21 mouse cellular contexts compared by ENCODE assay signal in genomic region chr10:23120437-23120836, GRCm38 (mm10).
"Had no signal": no experiment of that assay in that cellular context is flagged by ENCODE, and none has a peak within 500 bp of the region (broad histone marks: within the 10 kb centered on the region; RNA-seq: fewer than 3 reads in every experiment).

No protein-coding gene starts in this region.

- H3K36me3 ChIP-seq: lung, embryonic 15.5 days; midbrain, embryonic 13.5 days; midbrain, embryonic 15.5 days; neural tube, embryonic 13.5 days; neural tube, embryonic 15.5 days had no signal

- H3K9me3 ChIP-seq: lung, embryonic 15.5 days; megakaryocyte, embryonic 14.5 days; midbrain, embryonic 13.5 days; midbrain, embryonic 15.5 days; neural tube, embryonic 13.5 days; neural tube, embryonic 15.5 days had no signal

- H3K4me1 ChIP-seq: lung, embryonic 15.5 days; midbrain, embryonic 13.5 days; midbrain, embryonic 15.5 days; neural tube, embryonic 13.5 days; neural tube, embryonic 15.5 days had no signal

- H3K4me2 ChIP-seq: lung, embryonic 15.5 days; midbrain, embryonic 11.5 days; midbrain, embryonic 13.5 days; midbrain, embryonic 15.5 days; neural tube, embryonic 13.5 days; neural tube, embryonic 15.5 days had no signal

- ATAC-seq: lung, postnatal 0 days; midbrain, embryonic 13.5 days; midbrain, embryonic 15.5 days had no signal

- H3K27me3 ChIP-seq: megakaryocyte, embryonic 14.5 days; midbrain, embryonic 13.5 days; midbrain, embryonic 15.5 days; neural tube, embryonic 13.5 days; neural tube, embryonic 15.5 days had no signal

- H3K4me3 ChIP-seq: lung, embryonic 15.5 days; megakaryocyte, embryonic 14.5 days; midbrain, embryonic 13.5 days; midbrain, embryonic 15.5 days; myocyte; neural tube, embryonic 13.5 days; neural tube, embryonic 15.5 days had no signal

- DNase-seq: lung, adult 2 months; lung, postnatal 14 days; lung, postnatal 36 days; retina, postnatal 1 day; right cerebral cortex, adult 18-20 months; right cerebral cortex, postnatal 25 days; right cerebral cortex, postnatal 4 days; spleen, adult 18-20 months; thymus, adult 18-20 months; thymus, postnatal 14 days; thymus, postnatal 36 days had no signal

- H3K9ac ChIP-seq: lung, embryonic 15.5 days; midbrain, embryonic 13.5 days; midbrain, embryonic 15.5 days; neural tube, embryonic 13.5 days; neural tube, embryonic 15.5 days had no signal

- H3K27ac ChIP-seq: lung, embryonic 15.5 days; macrophage; midbrain, embryonic 13.5 days; midbrain, embryonic 15.5 days; neural tube, embryonic 13.5 days; neural tube, embryonic 15.5 days had no signal
